7 mouse cellular contexts compared by ENCODE assay signal in the genomic region with DNA sequence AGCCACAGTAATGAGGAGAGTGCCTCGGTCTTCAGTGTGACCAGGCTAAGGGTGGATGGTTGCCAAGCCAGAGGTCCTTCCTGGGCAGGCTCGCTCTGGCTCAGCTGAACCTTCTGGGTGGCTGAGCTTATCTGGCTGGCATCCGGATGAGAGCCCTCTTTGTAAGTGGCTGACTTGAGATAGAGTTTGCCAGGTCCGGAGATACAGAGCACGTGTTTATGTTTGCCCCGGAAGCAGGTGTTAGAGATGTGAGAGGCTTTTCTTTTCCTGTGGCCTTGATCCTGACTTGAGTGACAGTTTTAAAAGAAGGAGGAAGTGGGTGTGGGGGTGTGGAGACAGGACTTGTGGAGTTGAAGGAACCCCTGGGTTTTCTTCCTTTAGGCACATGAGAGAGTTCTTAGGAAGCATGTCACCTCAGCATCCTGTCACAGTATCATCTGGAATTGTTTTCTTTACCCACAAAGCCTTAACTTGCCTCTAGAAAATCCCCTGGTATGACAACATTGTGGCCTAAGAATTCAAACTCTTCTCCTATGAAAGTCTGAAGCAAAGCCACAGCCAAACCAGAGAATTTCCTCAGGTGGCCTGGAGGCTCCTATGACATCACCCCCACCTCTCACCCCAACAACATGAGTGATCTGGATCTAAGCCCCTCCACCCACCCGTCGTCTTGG. TPM values are rescaled to one million over a fixed set of nuclear protein-coding genes. Genes with fewer than 3 reads are reported as not detected.
A peak's percentile ranks its signal among the peaks of the same experiment; 100 is the strongest.
DNase-seq lines count a peak whose midpoint lies in the region; ATAC-seq lines count a peak whose summit lies in the region.

No protein-coding gene starts in this region.

- intact Hi-C loops in heart, postnatal 14 days (cut with DNase I), result no loop called here

- H3K9ac ChIP-seq in liver, embryonic 11.5 days (ENCODE audit: low read depth, low read length), result no peak overlapping the region

- no peaks in the 10 kb centered on the region; the same call in 1 of the 2 replicates for H3K27me3 ChIP-seq in liver, embryonic 11.5 days (replicated peaks; ENCODE audit: control insufficient read depth, insufficient read depth, low read length)

- no peak overlapping the region for H3K4me3 ChIP-seq in liver, embryonic 11.5 days (ENCODE audit: low read depth, low read length)

- peak; percentile 84 for DNase-seq in retina, postnatal 1 day
- DNase-seq in retina, embryonic 14.5 days (ENCODE audit: low spot score), result no peak
- DNase-seq in heart, postnatal 14 days, result peak; percentile 61 to 65
- DNase-seq in liver, embryonic 11.5 days (ENCODE audit: low spot score), result no peak
- DNase-seq in natural killer cell, adult 2 months (ENCODE audit: low spot score in 2 of 2), result peak; percentile 51
- no peak for DNase-seq in ovary, postnatal 36 days (ENCODE audit: low spot score)

- ATAC-seq in common myeloid progenitor, adult 5-6 weeks (replicated peaks; ENCODE audit: low read depth, poor library complexity, severe bottlenecking), result peak; percentile 68
- no peak for ATAC-seq in liver, embryonic 11.5 days (replicated peaks; ENCODE audit: low FRiP score)

- 31% methylated on average over 8 of the region's 8 CpGs for WGBS in liver, embryonic 11.5 days

- peaks cover 15% of the 10 kb centered on the region for H3K4me1 ChIP-seq in liver, embryonic 11.5 days (replicated peaks; ENCODE audit: control insufficient read depth, insufficient read depth, low read length)

- H3K27ac ChIP-seq in liver, embryonic 11.5 days (ENCODE audit: low read depth, low read length), result peak overlapping the region; percentile 11; the same call in 1 of the 2 replicates

- no peaks in the 10 kb centered on the region for H3K9me3 ChIP-seq in liver, embryonic 11.5 days (ENCODE audit: control insufficient read depth, low read length)

- no peak overlapping the region for H3K4me2 ChIP-seq in liver, embryonic 11.5 days

- H3K36me3 ChIP-seq in liver, embryonic 11.5 days (ENCODE audit: control insufficient read depth, insufficient read depth, low read length), result no peaks in the 10 kb centered on the region

RNA-seq across cellular contexts. Expression of a gene that starts 23.3 kb away (rescaled TPM):
- total RNA-seq in common myeloid progenitor, adult 5-6 weeks (2017), result not detected in 2 replicates
- not detected for total RNA-seq in heart, postnatal 14 days (2021)
- polyA plus RNA-seq in liver, embryonic 11.5 days (2014; fragmentation: Nextera tagmentation; extraction: Ambion mirVana), result 0.45 TPM in 1 of 2 replicates, not detected in the other

RNA-seq across cellular contexts. Expression of a gene that starts 28.2 kb away (rescaled TPM):
- total RNA-seq in common myeloid progenitor, adult 5-6 weeks (2017), result 26.2 and 30.1 TPM in 2 replicates
- total RNA-seq in heart, postnatal 14 days (2021), result 1 to 10 TPM in 1 of 2 experiments, under 1 TPM in 1; 0.55 to 1.5 TPM
- 17.2 and 20.9 TPM in 2 replicates for polyA plus RNA-seq in liver, embryonic 11.5 days (2014; fragmentation: Nextera tagmentation; extraction: Ambion mirVana)

Comparison
In these comparisons a context has a peak if more than half of its experiments do, and no peak if none do; other contexts are left out.
1. DNase-seq: peak in retina, postnatal 1 day (single experiment), heart, postnatal 14 days (2 of 2) and natural killer cell, adult 2 months (2 of 2); none in retina, embryonic 14.5 days (single experiment), liver, embryonic 11.5 days (single experiment) and ovary, postnatal 36 days (single experiment).
2. RNA of a gene that starts 28.2 kb away (total RNA-seq): 26.2 to 30.1 TPM in common myeloid progenitor, adult 5-6 weeks; 0.55 to 1.5 TPM in heart, postnatal 14 days; every median in the first group is over 10 times any median in the second.